Mouse (Mus musculus): ENCODE results near the gene Gpr139. TPM values are rescaled to one million over a fixed set of nuclear protein-coding genes. Genes with fewer than 3 reads are reported as not detected.

Gene Gpr139
- total and polyA plus RNA-seq, 3 experiments, result not detected

DNA sequence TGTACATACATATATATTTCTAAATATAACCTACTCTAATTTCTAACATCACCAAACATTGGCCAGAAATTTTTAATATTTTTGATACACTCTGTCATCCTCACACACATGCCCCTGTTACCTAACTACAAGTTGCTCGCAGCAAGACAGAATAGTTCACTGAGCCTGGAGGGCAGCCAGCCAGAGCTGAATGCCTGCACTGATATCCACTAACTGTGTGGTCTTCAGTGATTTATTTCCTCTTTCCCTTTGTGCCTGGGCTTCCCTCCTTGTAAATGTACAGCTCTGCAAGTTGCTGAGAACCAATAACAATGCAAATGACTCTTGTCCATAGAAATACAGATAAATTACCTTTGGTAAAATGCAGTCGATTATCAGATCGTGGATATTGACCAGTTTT, 87.8 kb downstream of the Gpr139 start:
- TF ChIP-seq ZMIZ1 (IDR thresholded peaks at IDR 0.05; ENCODE audit: low read depth, low read length), result no peak
- H3K9ac ChIP-seq (ENCODE audit: insufficient read depth, low read depth), result no peak overlapping the region
- no peaks in the 10 kb centered on the region for H3K9me3 ChIP-seq (replicated peaks; ENCODE audit: low read length)
- peaks cover 62% of the 10 kb centered on the region for H3K27me3 ChIP-seq (replicated peaks)
- H3K4me3 ChIP-seq (replicated peaks in 1 of 3; ENCODE audit: low read depth in 2 of 3, low read length in 2 of 3, poor library complexity in 1 of 3), result no peak overlapping the region
- DNase-seq (ENCODE audit: extremely low read depth), result no peak
- in situ Hi-C loops (cut with MboI; ENCODE audit: low pct_ligation_motif_present, low pct_unique_long_range_greater_than_20kb, low sequenced_read_pairs), result no loop called here
- H3K79me2 ChIP-seq (replicated peaks; ENCODE audit: control insufficient read depth, extremely low read depth, insufficient read depth, poor library complexity, severe bottlenecking), result no peaks in the 10 kb centered on the region
- dilution Hi-C loops (cut with MboI; ENCODE audit: extremely low pct_ligation_motif_present, extremely low pct_unique_long_range_greater_than_20kb, low sequenced_read_pairs), result no loop called here
- H3K4me1 ChIP-seq (ENCODE audit: control insufficient read depth in 1 of 2, insufficient read depth in 2 of 2), result no peaks in the 10 kb centered on the region
- H3K27ac ChIP-seq (ENCODE audit: insufficient read depth, low read depth), result no peak overlapping the region
- H3K36me3 ChIP-seq (replicated peaks in 1 of 2; ENCODE audit: control insufficient read depth in 1 of 2, insufficient read depth in 1 of 2, low read length in 1 of 2), result no peaks in the 10 kb centered on the region
- H3K4me2 ChIP-seq (ENCODE audit: insufficient read depth, low read depth, poor library complexity, severe bottlenecking), result no peak overlapping the region

Other genes with a start within 250 kb of the Gpr139 start
- 0.04 TPM in 1 of 2 replicates, not detected in the other for gene Gprc5b, start 189.4 kb downstream of the Gpr139 start, total RNA-seq (2012; rRNA removed)
- gene Gprc5b, start 189.4 kb downstream of the Gpr139 start, total RNA-seq (2014; rRNA removed), result not detected in 2 replicates
- 0.06 TPM in 1 of 2 replicates, not detected in the other for gene Gprc5b, start 189.4 kb downstream of the Gpr139 start, polyA plus RNA-seq (2012; ENCODE audit: insufficient read length, low read depth)